Mouse (Mus musculus): ENCODE results near the gene Pcnx. TPM values are rescaled to one million over a fixed set of nuclear protein-coding genes. Genes with fewer than 3 reads are reported as not detected.
A peak's percentile ranks its signal among the peaks of the same experiment; 100 is the strongest.
"Not testable (repeated sequence)": the region's sequence is repeated elsewhere in the genome, so short reads cannot be mapped to it uniquely, and the experiment has no call there.

Pcnx gene
- polyA plus RNA-seq, 1 experiment from 2014 or later: 6.8 TPM

- Histone ChIP-seq H3K9me3 (no peaks in the 10 kb centered on the region), H3K36me3 (peaks cover 24% of the 10 kb centered on the region; the same call in 1 of the 2 replicates), H3K9ac (no peak overlapping the region), H3K4me2 (replicated peaks) (no peak overlapping the region), H3K27me3 (replicated peaks) (no peaks in the 10 kb centered on the region), H3K4me3 (replicated peaks) (no peak overlapping the region), H3K27ac (no peak overlapping the region), H3K4me1 (replicated peaks) (no peaks in the 10 kb centered on the region)
- 90% methylated on average over 2 of the region's 2 CpGs for WGBS
- ATAC-seq: no peak
These were observed 119.5 kb downstream of the Pcnx start for GRCm38 (mm10) chr12:81979312-81979711.

- 90% methylated on average over 4 of the region's 4 CpGs for WGBS
- Histone ChIP-seq H3K27me3 (replicated peaks) (no peaks in the 10 kb centered on the region), H3K4me2 (replicated peaks) (no peak overlapping the region), H3K27ac (no peak overlapping the region), H3K9me3 (no peaks in the 10 kb centered on the region), H3K9ac (no peak overlapping the region), H3K4me1 (replicated peaks) (peaks cover 7% of the 10 kb centered on the region), H3K36me3 (peaks cover 14% of the 10 kb centered on the region; the same call in 1 of the 2 replicates), H3K4me3 (replicated peaks) (no peak overlapping the region)
- no peak for ATAC-seq
These were observed 132.3 kb downstream of the Pcnx start for GRCm38 (mm10) chr12:81992106-81992505.

- no peak for ATAC-seq
These were observed 133.2 kb downstream of the Pcnx start for GRCm38 (mm10) chr12:81992996-81993395.

GRCm38 (mm10) chr12:81994911-81995667 lies 135.3 kb downstream of the Pcnx start:
- Histone ChIP-seq H3K4me2 (replicated peaks) (no peak overlapping the region), H3K4me3 (replicated peaks) (no peak overlapping the region), H3K27me3 (replicated peaks) (no peaks in the 10 kb centered on the region), H3K9me3 (no peaks in the 10 kb centered on the region), H3K36me3 (peaks cover 8% of the 10 kb centered on the region; the same call in 1 of the 2 replicates), H3K27ac (no peak overlapping the region), H3K4me1 (replicated peaks) (peaks cover 7% of the 10 kb centered on the region), H3K9ac (no peak overlapping the region)
- WGBS: 72% methylated on average over 20 of the region's 20 CpGs
- ATAC-seq: no peak

More at GRCm38 (mm10) chr12:81992996-81993395, 133.2 kb downstream of the Pcnx start:
- Histone ChIP-seq H3K4me1 (replicated peaks) (peaks cover 7% of the 10 kb centered on the region), H3K4me3 (replicated peaks) (no peak overlapping the region), H3K4me2 (replicated peaks) (no peak overlapping the region), H3K9me3 (no peaks in the 10 kb centered on the region), H3K36me3 (peaks cover 8% of the 10 kb centered on the region; the same call in 1 of the 2 replicates), H3K9ac (no peak overlapping the region), H3K27me3 (replicated peaks) (no peaks in the 10 kb centered on the region), H3K27ac (no peak overlapping the region)
- WGBS: 83% methylated on average over 6 of the region's 6 CpGs

DNA sequence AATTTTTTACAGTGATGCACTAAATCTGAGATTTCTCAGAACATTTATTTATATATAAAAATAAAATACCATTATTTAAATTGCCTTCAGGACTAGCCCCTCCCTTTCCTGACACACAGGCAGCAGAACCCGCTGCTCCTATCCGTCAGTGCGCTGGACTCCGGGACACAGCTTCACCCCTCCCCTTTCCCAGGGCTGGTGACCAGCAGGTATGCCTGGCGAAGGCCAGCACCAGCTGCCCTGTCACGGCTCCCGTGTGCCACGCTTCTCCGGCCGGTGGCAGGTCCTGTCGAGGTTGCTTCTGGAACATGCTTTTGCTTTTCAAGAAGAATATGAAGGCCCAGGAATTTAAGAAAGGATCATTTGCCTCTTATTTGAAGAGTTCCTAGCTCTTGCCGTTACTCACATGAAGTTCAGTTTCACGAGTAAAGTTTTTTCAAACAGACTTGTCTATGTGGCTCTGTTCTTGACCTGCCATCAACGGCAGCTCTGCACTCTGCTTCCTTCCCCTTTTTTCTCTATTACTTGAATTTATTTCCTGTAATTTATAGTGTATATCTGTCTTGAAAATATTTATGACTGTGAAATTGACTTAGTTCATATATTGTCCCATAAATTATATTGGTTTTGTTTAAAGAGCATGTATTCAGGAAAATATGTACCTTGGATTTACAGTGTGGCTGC lies 137.0 kb downstream of the Pcnx start:
- Histone ChIP-seq H3K27ac (no peak overlapping the region), H3K9ac (no peak overlapping the region), H3K27me3 (replicated peaks) (no peaks in the 10 kb centered on the region), H3K36me3 (peaks cover 7% of the 10 kb centered on the region; the same call in 1 of the 2 replicates), H3K9me3 (no peaks in the 10 kb centered on the region), H3K4me3 (replicated peaks) (no peak overlapping the region), H3K4me1 (replicated peaks) (peaks cover 7% of the 10 kb centered on the region), H3K4me2 (replicated peaks) (no peak overlapping the region)
- ATAC-seq: no peak
- 73% methylated on average over 14 of the region's 14 CpGs for WGBS

DNA sequence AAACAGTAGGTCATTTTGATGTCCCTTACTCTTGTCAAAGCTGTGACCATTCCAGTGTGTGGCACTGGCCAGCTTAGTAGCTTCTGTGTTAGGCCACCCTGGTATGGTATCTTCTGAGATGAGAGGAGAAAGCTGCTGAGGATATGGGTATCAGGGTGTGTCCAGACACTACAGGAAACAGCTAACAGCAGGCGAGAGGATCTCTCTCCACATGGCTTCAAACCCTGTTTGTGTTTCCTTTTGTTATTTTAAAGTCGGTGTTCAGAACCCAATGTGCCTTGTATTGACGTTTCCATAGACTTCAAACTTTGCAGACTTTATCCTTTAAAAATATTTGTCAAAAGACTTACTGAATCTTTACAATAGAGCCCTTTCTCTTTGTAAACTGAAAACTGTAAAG lies 137.7 kb downstream of the Pcnx start:
- H3K27me3 ChIP-seq (replicated peaks): no peaks in the 10 kb centered on the region
- H3K4me2 ChIP-seq (replicated peaks): no peak overlapping the region
- H3K36me3 ChIP-seq: peaks cover 2% of the 10 kb centered on the region; the same call in 1 of the 2 replicates
- no peak for ATAC-seq
- no peak overlapping the region for H3K27ac ChIP-seq
- H3K9me3 ChIP-seq: no peaks in the 10 kb centered on the region
- H3K4me3 ChIP-seq (replicated peaks): no peak overlapping the region
- WGBS: 41% methylated on average over 3 of the region's 3 CpGs
- H3K4me1 ChIP-seq (replicated peaks): peaks cover 7% of the 10 kb centered on the region
- no peak overlapping the region for H3K9ac ChIP-seq

DNA sequence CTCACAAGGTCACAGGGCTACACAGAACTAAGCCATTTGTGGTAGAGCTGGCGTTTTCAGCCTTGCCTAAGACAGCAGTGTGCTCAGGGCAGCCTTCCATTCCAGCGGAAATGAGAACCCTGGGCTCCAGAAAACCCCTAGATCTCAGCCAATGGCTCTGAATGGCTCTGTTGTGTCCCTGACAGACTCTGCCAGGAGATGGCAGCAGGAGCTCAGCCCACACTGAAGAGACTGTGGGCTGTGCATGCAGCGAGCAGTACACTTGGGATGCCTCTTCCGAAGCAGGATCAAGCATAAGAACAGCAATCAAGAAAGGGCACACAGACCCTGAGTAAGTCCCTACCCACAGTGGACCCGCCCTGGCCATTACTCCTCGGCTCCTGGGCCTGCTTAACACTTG lies 142.9 kb downstream of the Pcnx start:
- H3K4me1 ChIP-seq (replicated peaks); H3K4me2 ChIP-seq (replicated peaks); H3K4me3 ChIP-seq (replicated peaks); H3K27me3 ChIP-seq (replicated peaks); H3K27ac ChIP-seq; H3K36me3 ChIP-seq; H3K9me3 ChIP-seq; H3K9ac ChIP-seq: not testable (repeated sequence)
- WGBS: no CpG with 5 or more reads among the region's 6 CpGs
- ATAC-seq: peak; percentile 90

- H3K36me3 ChIP-seq; ATAC-seq; H3K27ac ChIP-seq; H3K27me3 ChIP-seq (replicated peaks); H3K4me2 ChIP-seq (replicated peaks); H3K9ac ChIP-seq; H3K4me3 ChIP-seq (replicated peaks); H3K4me1 ChIP-seq (replicated peaks); H3K9me3 ChIP-seq: not testable (repeated sequence)
- no CpG with 5 or more reads among the region's 6 CpGs for WGBS
These were observed 166.2 kb downstream of the Pcnx start for GRCm38 (mm10) chr12:82025901-82026633.

DNA sequence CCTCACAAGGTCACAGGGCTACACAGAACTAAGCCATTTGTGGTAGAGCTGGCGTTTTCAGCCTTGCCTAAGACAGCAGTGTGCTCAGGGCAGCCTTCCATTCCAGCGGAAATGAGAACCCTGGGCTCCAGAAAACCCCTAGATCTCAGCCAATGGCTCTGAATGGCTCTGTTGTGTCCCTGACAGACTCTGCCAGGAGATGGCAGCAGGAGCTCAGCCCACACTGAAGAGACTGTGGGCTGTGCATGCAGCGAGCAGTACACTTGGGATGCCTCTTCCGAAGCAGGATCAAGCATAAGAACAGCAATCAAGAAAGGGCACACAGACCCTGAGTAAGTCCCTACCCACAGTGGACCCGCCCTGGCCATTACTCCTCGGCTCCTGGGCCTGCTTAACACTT lies 173.7 kb downstream of the Pcnx start:
- H3K4me1 ChIP-seq (replicated peaks); H3K27ac ChIP-seq; H3K9ac ChIP-seq; H3K4me2 ChIP-seq (replicated peaks); H3K9me3 ChIP-seq; H3K36me3 ChIP-seq; H3K4me3 ChIP-seq (replicated peaks); H3K27me3 ChIP-seq (replicated peaks): not testable (repeated sequence)
- WGBS: no CpG with 5 or more reads among the region's 6 CpGs
- peak; percentile 84 for ATAC-seq

DNA sequence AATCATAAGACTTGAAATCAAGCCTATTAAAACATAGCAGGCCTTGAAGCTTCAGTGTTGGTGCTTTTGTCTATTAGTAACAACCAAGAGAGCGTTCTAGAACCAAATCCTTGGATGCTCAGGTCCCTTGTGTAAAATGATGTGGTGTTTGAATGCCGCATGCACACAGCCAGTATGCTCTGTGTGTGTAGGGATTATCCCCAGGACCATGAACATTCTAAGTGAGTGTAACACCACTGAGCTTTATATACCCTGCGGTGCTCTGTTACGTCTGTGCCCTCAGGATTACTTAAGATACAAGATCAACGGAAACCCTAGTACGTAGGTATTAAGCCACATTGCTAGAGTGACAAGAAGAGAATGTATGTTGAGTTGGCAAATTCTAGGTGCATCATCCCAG lies 174.2 kb downstream of the Pcnx start:
- H3K4me1 ChIP-seq (replicated peaks); H3K4me3 ChIP-seq (replicated peaks); H3K27me3 ChIP-seq (replicated peaks); H3K9ac ChIP-seq; H3K36me3 ChIP-seq; H3K27ac ChIP-seq; H3K4me2 ChIP-seq (replicated peaks); ATAC-seq; H3K9me3 ChIP-seq: not testable (repeated sequence)
- WGBS: no CpG with 5 or more reads among the region's 6 CpGs

DNA sequence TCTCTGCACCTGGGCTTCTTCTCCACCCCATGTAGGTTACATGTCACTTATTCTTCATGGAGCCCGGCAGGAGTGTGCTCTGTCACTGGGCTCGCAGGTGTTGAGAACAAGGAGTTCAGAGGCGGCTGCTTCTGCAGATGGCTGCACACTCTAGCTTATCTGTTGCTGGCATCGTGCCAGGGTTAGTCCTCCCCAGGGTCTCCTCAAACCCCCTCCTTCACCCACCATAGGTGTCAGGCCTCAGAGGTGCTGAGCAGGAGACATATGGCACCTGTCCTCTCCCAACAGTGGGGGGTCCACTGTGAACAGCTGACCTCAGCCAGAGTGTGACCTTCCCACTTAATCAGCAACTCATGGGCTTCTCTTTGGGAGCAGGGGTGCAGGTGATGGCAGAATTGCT lies 184.3 kb downstream of the Pcnx start:
- not testable (repeated sequence) for H3K9ac ChIP-seq; H3K9me3 ChIP-seq; H3K36me3 ChIP-seq; H3K4me2 ChIP-seq (replicated peaks); H3K27me3 ChIP-seq (replicated peaks); ATAC-seq; H3K27ac ChIP-seq; H3K4me3 ChIP-seq (replicated peaks); H3K4me1 ChIP-seq (replicated peaks)
- no CpG with 5 or more reads among the region's 4 CpGs for WGBS

Data from intestine, embryonic 15.5 days (tissue).